Comparison of ENCODE assay signal across 17 mouse cellular contexts in genomic region chr4:22836124-22836445, GRCm38 (mm10).
A peak's percentile ranks its signal among the peaks of the same experiment; 100 is the strongest.
DNase-seq lines count a peak whose midpoint lies in the region; ATAC-seq and TF ChIP-seq lines count a peak whose summit lies in the region.
"Had no signal": no experiment of that assay in that cellular context is flagged by ENCODE, and none has a peak within 500 bp of the region (broad histone marks: within the 10 kb centered on the region; RNA-seq: fewer than 3 reads in every experiment).

No protein-coding gene starts in this region.

- no peaks in the 10 kb centered on the region for H3K36me3 ChIP-seq in heart, postnatal 0 days (replicated peaks; ENCODE audit: control insufficient read depth, insufficient read depth, low read length)
- H3K36me3 ChIP-seq in forebrain, embryonic 15.5 days = no peaks in the 10 kb centered on the region
- H3K36me3 ChIP-seq in limb, embryonic 13.5 days = no peaks in the 10 kb centered on the region
- no peaks in the 10 kb centered on the region for H3K36me3 ChIP-seq in neural tube, embryonic 15.5 days
- H3K36me3 ChIP-seq: embryonic facial prominence, embryonic 15.5 days had no signal

- no peaks in the 10 kb centered on the region for H3K9me3 ChIP-seq in heart, postnatal 0 days (replicated peaks; ENCODE audit: control insufficient read depth, low read length)
- H3K9me3 ChIP-seq in forebrain, embryonic 15.5 days = no peaks in the 10 kb centered on the region
- H3K9me3 ChIP-seq in limb, embryonic 13.5 days = no peaks in the 10 kb centered on the region
- H3K9me3 ChIP-seq in neural tube, embryonic 15.5 days (replicated peaks) = no peaks in the 10 kb centered on the region
- H3K9me3 ChIP-seq: embryonic facial prominence, embryonic 15.5 days; megakaryocyte, embryonic 14.5 days had no signal

- H3K4me1 ChIP-seq in heart, postnatal 0 days (ENCODE audit: control insufficient read depth, insufficient read depth) = no peaks in the 10 kb centered on the region
- H3K4me1 ChIP-seq in forebrain, embryonic 15.5 days = peaks cover 26% of the 10 kb centered on the region
- 0 out of 2 replicates have a peak, but pooled peaks cover 8% of the 10 kb centered on the region for H3K4me1 ChIP-seq in limb, embryonic 13.5 days
- H3K4me1 ChIP-seq in neural tube, embryonic 15.5 days = peaks cover 12% of the 10 kb centered on the region
- H3K4me1 ChIP-seq: embryonic facial prominence, embryonic 15.5 days; megakaryocyte, embryonic 14.5 days had no signal

- peak overlapping the region; percentile 37 for H3K4me2 ChIP-seq in heart, postnatal 0 days (ENCODE audit: low read depth, low read length)
- H3K4me2 ChIP-seq in forebrain, embryonic 15.5 days (replicated peaks) = peak overlapping the region; percentile 31
- peak overlapping the region; percentile 42; the same call in 1 of the 2 replicates for H3K4me2 ChIP-seq in limb, embryonic 13.5 days (replicated peaks)
- H3K4me2 ChIP-seq in neural tube, embryonic 15.5 days = peak overlapping the region; percentile 50
- H3K4me2 ChIP-seq: embryonic facial prominence, embryonic 15.5 days had no signal

- TF ChIP-seq EP300 in heart, postnatal 0 days (IDR thresholded peaks at IDR 0.05; ENCODE audit: low read depth) = no peak

- no peak for TF ChIP-seq CTCF in heart, postnatal 0 days (IDR thresholded peaks at IDR 0.05; ENCODE audit: low read depth)

- 52% methylated on average over 7 of the region's 7 CpGs for WGBS in heart, postnatal 0 days
- WGBS in forebrain, embryonic 15.5 days = 26% methylated on average over 7 of the region's 7 CpGs
- WGBS in limb, embryonic 13.5 days = 88% methylated on average over 7 of the region's 7 CpGs
- WGBS in neural tube, embryonic 15.5 days = 13% methylated on average over 7 of the region's 7 CpGs

- H3K9ac ChIP-seq in heart, postnatal 0 days (replicated peaks; ENCODE audit: low read depth, low read length) = no peak overlapping the region
- H3K9ac ChIP-seq in forebrain, embryonic 15.5 days (replicated peaks) = no peak overlapping the region
- H3K9ac ChIP-seq in limb, embryonic 13.5 days = no peak overlapping the region
- no peak overlapping the region for H3K9ac ChIP-seq in neural tube, embryonic 15.5 days (replicated peaks)
- H3K9ac ChIP-seq: embryonic facial prominence, embryonic 15.5 days; lung, embryonic 14.5 days had no signal

- no peak overlapping the region for H3K27ac ChIP-seq in heart, postnatal 0 days (ENCODE audit: low read depth)
- H3K27ac ChIP-seq in forebrain, embryonic 15.5 days (replicated peaks) = peak overlapping the region; percentile 57
- H3K27ac ChIP-seq in limb, embryonic 13.5 days = no peak overlapping the region
- no peak overlapping the region for H3K27ac ChIP-seq in neural tube, embryonic 15.5 days (replicated peaks)
- H3K27ac ChIP-seq: embryonic facial prominence, embryonic 15.5 days; gastrocnemius, adult 2 months had no signal

- no peak overlapping the region for H3K4me3 ChIP-seq in heart, postnatal 0 days (ENCODE audit: low read depth, low read length)
- peak overlapping the region; percentile 3; the same call in 1 of the 2 replicates for H3K4me3 ChIP-seq in forebrain, embryonic 15.5 days
- H3K4me3 ChIP-seq in limb, embryonic 13.5 days = no peak overlapping the region
- peak overlapping the region; percentile 22 for H3K4me3 ChIP-seq in neural tube, embryonic 15.5 days (replicated peaks)
- H3K4me3 ChIP-seq: embryonic facial prominence, embryonic 15.5 days; gastrocnemius, adult 2 months; megakaryocyte, embryonic 14.5 days had no signal

- no peak for ATAC-seq in heart, postnatal 0 days (ENCODE audit: insufficient read depth, low read depth)
- no peak; the same call in 1 of the 2 replicates for ATAC-seq in forebrain, embryonic 15.5 days (replicated peaks)
- no peak for ATAC-seq in limb, embryonic 13.5 days (ENCODE audit: low FRiP score, low read depth)
- 0 out of 2 replicates have a peak, but pooled peaks have one; percentile 58 for ATAC-seq in neural tube, embryonic 15.5 days (ENCODE audit: low FRiP score)
- no peak for ATAC-seq in cerebellum, adult (ENCODE audit: insufficient number of reproducible peaks, low FRiP score, low TSS enrichment)
- ATAC-seq: inflammation-experienced regulatory T-cells, adult 6 months; Patski had no signal

- no peak for DNase-seq in heart, postnatal 0 days (ENCODE audit: low spot score)
- no peak for DNase-seq in heart, adult 11 months
- DNase-seq in thymus, postnatal 4 days = no peak
- DNase-seq in kidney, postnatal 25 days = no peak
- DNase-seq: adrenal gland, postnatal 25 days; cerebellum, adult 11-12 months; gastrocnemius, adult 2 months; lung, embryonic 14.5 days; thymus, postnatal 25 days had no signal

- H3K27me3 ChIP-seq in heart, postnatal 0 days (ENCODE audit: control insufficient read depth, insufficient read depth, low read length) = no peaks in the 10 kb centered on the region
- H3K27me3 ChIP-seq in forebrain, embryonic 15.5 days = no peaks in the 10 kb centered on the region
- no peaks in the 10 kb centered on the region for H3K27me3 ChIP-seq in limb, embryonic 13.5 days
- H3K27me3 ChIP-seq in neural tube, embryonic 15.5 days (replicated peaks) = no peaks in the 10 kb centered on the region
- H3K27me3 ChIP-seq: embryonic facial prominence, embryonic 15.5 days; megakaryocyte, embryonic 14.5 days; Patski had no signal

Comparison
In these comparisons a context has a peak if more than half of its experiments do, and no peak if none do; other contexts are left out.
1. H3K4me3 ChIP-seq: peak in forebrain, embryonic 15.5 days (single experiment) and neural tube, embryonic 15.5 days (single experiment); none in heart, postnatal 0 days (single experiment) and limb, embryonic 13.5 days (single experiment).
2. Peak in every context shown above with its lines, with median percentiles within 50 percentile points of each other: H3K4me2 ChIP-seq.